Mouse (Mus musculus) forebrain, embryonic 14.5 days (tissue): Measurements from ENCODE around the gene Dennd2c. TPM values are rescaled to one million over a fixed set of nuclear protein-coding genes. Genes with fewer than 3 reads are reported as not detected.
"Not testable (repeated sequence)": the region's sequence is repeated elsewhere in the genome, so short reads cannot be mapped to it uniquely, and the experiment has no call there.

Source experiments
- ATAC-seq: fragments of 200-750 bp; cut with Nextera tagmentation; 2 replicates; pipeline ENCODE4 v1.8.0; 2017; ENCODE audit warnings: mild to moderate bottlenecking, moderate library complexity
- DNase-seq: peaks from one replicate; pipeline ENCODE4 v3.0.0-alpha.2; 2015; ENCODE audit warnings: low spot score
- H3K27ac ChIP-seq: fragments of 300-500 bp; sonication (generic); 2 replicates; pipeline ENCODE4 v1.5.1; 2014; ENCODE audit warnings: low read depth, mild to moderate bottlenecking, control low read depth, low read length, moderate library complexity
- H3K27me3 ChIP-seq: fragments of 300-500 bp; sonication (generic); replicated peaks from 2 replicates; pipeline ENCODE4 v1.6.1; 2014; ENCODE audit warnings: low read length, control low read depth, mixed read lengths; ENCODE audit not compliant: control insufficient read depth, insufficient read depth
- H3K36me3 ChIP-seq: fragments of 300-500 bp; sonication (generic); 2 replicates; pipeline ENCODE4 v1.6.1; 2014; ENCODE audit warnings: low read length, control low read depth; ENCODE audit not compliant: control insufficient read depth, insufficient read depth
- H3K4me1 ChIP-seq: fragments of 300-500 bp; sonication (generic); 2 replicates; pipeline ENCODE4 v1.6.1; 2014; ENCODE audit warnings: antibody characterized with exemption, low read length, control low read depth; ENCODE audit not compliant: control insufficient read depth, insufficient read depth
- H3K4me2 ChIP-seq: fragments of 300-500 bp; sonication (generic); 2 replicates; pipeline ENCODE4 v1.6.1; 2014; ENCODE audit warnings: mild to moderate bottlenecking, control low read depth, low read length
- H3K4me3 ChIP-seq: fragments of 300-500 bp; sonication (generic); 2 replicates; pipeline ENCODE4 v1.5.1; 2014; ENCODE audit warnings: low read depth, low read length, control low read depth
- H3K9ac ChIP-seq: fragments of 300-500 bp; sonication (generic); 2 replicates; pipeline ENCODE4 v1.6.1; 2014; ENCODE audit warnings: mild to moderate bottlenecking, low read length, control low read depth, moderate library complexity
- H3K9me3 ChIP-seq: fragments of 300-500 bp; sonication (generic); replicated peaks from 2 replicates; pipeline ENCODE4 v1.6.1; 2016; ENCODE audit warnings: low read length, control low read depth, mixed read lengths; ENCODE audit not compliant: control insufficient read depth
- whole genome bisulfite sequencing: fragments of 180-500 bp; shearing (Covaris S2); extraction: QIAGEN DNeasy Blood & Tissue Kit; methylation state at CpG from one replicate; pipeline ENCODE4 v1.1.7; 2014; 5-methylcytosine and 5-hydroxymethylcytosine counted together
- polyA plus RNA-seq: library from polyadenylated mRNA; unstranded; fragments of >200 nt; fragmentation: Nextera tagmentation; extraction: Ambion mirVana; gene quantifications from 2 replicates; pipeline ENCODE4 v1.2.1, GENCODE M21; 2014

Dennd2c gene
- polyA plus RNA-seq, 1 experiment from 2014 or later, result 0.88 TPM

DNA sequence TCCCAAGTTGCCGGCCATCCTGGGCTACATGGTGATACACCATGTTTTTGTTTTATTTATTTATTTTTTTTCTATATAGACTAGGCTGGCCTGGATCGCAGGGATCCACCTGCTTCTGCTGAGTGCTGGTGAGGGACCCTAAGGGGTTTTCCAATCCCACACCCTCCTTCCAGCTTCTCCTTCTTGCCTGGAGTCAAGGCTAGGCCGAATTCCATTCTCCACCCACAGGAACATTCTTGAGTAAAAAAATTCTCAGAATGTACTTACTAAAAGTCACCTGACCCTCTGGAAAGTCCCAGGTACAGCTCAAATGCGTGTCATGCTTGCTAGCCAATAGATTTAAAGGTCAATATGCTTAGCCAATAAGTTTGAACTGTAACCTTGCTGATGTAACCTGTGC, 89.8 kb downstream of the Dennd2c start:
- Histone ChIP-seq H3K9me3 (no peaks in the 10 kb centered on the region), H3K27me3 (no peaks in the 10 kb centered on the region), H3K9ac (no peak overlapping the region), H3K36me3 (no peaks in the 10 kb centered on the region), H3K27ac (no peak overlapping the region), H3K4me3 (no peak overlapping the region), H3K4me1 (no peaks in the 10 kb centered on the region), H3K4me2 (no peak overlapping the region)
- no peak for DNase-seq
- WGBS, result 86% methylated on average over 4 of the region's 4 CpGs
- no peak for ATAC-seq

DNA sequence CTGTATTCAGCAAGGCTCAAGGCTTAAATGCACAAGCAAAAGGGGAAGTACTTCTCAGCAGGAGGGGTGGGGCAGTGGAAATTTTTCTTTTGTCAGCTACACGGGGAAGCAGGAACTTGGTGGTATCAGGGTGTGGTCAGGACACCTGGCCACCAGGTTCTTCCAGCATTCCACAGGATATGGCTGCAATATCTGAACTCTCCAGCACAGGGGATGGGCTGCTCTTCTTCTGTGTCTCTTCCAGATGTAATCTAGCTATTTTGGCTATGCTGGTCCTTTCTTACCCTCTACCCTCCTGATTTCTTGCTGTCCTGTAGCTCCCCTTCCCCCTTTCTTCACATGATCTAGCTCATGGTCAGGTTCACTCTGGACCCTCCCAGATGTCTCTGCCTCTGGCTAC, 90.8 kb downstream of the Dennd2c start:
- H3K27me3 ChIP-seq, result no peaks in the 10 kb centered on the region
- H3K9me3 ChIP-seq, result no peaks in the 10 kb centered on the region
- no peak for ATAC-seq
- H3K4me1 ChIP-seq, result no peaks in the 10 kb centered on the region
- no peak overlapping the region for H3K27ac ChIP-seq
- 80% methylated on average over 1 of the region's 1 CpGs for WGBS
- H3K4me2 ChIP-seq, result no peak overlapping the region
- no peak for DNase-seq
- no peak overlapping the region for H3K4me3 ChIP-seq
- no peak overlapping the region for H3K9ac ChIP-seq
- H3K36me3 ChIP-seq, result no peaks in the 10 kb centered on the region

DNA sequence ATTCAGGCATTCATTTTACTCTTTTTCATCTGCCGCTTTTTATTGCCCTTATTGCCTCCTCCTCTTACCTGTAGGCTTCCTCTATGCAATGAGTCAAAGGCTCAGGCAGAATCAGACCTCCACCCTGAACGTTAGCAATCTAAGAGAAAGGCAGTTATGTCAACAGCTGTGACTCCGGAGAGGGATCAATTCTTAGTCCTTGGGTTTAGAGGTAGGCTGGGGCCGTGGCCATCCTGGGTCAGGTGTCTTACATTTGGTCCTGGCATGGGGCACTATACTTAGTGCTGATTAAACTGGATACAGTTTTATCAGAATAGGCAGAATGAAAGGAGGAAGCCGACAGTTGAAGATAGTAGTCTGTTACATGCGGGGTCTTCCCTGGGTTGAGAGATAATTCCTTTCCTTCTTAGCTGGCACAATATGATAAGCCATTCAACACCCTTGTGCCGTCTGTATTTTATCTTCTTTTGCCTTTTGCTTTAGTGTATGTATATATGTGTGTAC, 94.0 kb downstream of the Dennd2c start:
- H3K9me3 ChIP-seq, result no peaks in the 10 kb centered on the region
- DNase-seq (no peak), ATAC-seq (no peak)
- H3K27ac ChIP-seq, result no peak overlapping the region
- no peak overlapping the region for H3K4me3 ChIP-seq
- no peak overlapping the region for H3K9ac ChIP-seq
- H3K36me3 ChIP-seq, result no peaks in the 10 kb centered on the region
- no peak overlapping the region for H3K4me2 ChIP-seq
- 82% methylated on average over 7 of the region's 7 CpGs for WGBS
- H3K4me1 ChIP-seq, result no peaks in the 10 kb centered on the region
- H3K27me3 ChIP-seq, result no peaks in the 10 kb centered on the region

DNA sequence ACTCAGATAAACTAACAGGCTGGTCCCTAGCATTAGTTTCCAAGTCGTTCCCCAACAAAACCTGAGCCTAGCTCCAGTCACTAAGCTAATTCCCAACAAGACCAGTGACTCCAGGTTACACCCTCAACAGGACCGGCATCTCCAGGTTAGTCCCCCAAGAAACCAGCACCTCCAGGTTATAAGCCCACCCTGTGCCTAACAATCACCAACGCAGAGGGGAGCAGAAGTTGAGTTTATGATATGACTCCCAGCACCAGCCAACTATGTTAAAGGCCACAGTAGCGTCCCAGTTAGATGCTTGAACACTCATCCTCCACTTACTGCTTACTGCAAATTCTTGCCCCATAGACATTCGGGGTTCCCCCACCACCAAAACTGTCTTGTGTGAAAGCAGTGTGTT, 97.0 kb downstream of the Dennd2c start:
- ATAC-seq (no peak), DNase-seq (no peak)
- Histone ChIP-seq H3K4me2 (no peak overlapping the region), H3K4me1 (no peaks in the 10 kb centered on the region), H3K9me3 (no peaks in the 10 kb centered on the region), H3K4me3 (no peak overlapping the region), H3K36me3 (no peaks in the 10 kb centered on the region), H3K9ac (no peak overlapping the region), H3K27ac (no peak overlapping the region), H3K27me3 (no peaks in the 10 kb centered on the region)
- WGBS, result 92% methylated on average over 5 of the region's 5 CpGs

DNA sequence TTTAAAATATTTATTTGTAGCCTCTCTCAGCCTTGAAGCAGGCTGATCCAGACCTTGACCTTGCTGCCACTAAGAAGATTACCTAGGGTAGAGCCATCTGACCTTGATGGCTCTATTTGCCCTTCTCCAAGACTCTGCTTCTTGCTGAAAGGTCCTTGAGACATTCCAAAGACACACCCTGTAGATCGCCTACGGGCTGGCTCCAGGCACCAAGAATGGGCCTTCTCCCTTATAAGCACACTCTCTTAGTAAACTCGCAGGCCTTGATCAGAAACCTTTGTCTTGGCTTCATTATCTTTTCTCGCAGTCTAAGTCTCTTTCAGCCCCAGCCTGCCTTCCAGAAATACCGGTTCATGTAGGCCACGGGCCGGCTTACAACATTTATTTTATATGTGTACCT, 98.7 kb downstream of the Dennd2c start:
- H3K4me3 ChIP-seq, H3K9me3 ChIP-seq, H3K27ac ChIP-seq, H3K4me1 ChIP-seq, DNase-seq, H3K27me3 ChIP-seq, ATAC-seq, H3K9ac ChIP-seq, H3K4me2 ChIP-seq, H3K36me3 ChIP-seq: not testable (repeated sequence)
- WGBS, result 93% methylated on average over 7 of the region's 7 CpGs

DNA sequence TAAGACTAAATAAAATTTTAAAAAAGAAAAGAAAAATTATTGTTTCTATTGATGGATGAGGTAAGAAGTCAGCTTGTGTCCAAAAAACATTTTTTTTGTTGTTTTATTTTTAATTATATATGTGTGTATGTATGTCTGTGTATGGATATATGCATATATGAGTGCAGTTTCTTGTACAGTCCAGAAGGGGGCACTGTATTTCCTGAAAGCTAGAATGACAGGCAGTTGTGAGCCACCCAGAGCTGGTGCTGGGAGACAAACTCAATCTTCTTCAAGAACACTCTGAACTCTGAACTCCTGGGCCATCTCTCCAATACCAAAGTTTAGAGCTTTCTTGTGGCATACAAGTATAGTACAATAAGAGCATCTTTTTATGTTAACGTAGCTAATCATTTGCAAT, 101.2 kb downstream of the Dennd2c start:
- no peak overlapping the region for H3K27ac ChIP-seq

DNA sequence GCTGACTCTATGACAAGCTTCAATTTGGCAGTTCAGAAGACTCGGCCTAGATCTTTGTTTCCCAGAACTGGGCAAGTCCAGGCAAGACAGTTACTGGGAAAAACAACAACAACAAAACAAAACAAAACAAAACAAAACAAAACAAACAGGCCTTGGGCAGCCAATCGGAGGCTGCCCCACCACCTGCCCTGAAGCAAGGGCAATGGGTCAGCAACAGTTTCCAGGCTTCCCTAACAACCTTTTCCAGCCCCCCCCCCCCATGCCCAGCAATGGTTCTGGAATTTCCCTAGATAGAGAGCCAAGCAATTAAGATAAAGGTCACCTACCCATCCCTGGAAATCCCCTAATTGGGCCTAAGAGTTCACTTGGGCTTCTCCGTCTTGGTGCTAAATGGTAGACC, 102.0 kb downstream of the Dennd2c start:
- no peak overlapping the region for H3K4me3 ChIP-seq
- H3K27ac ChIP-seq, result no peak overlapping the region
- H3K36me3 ChIP-seq, result no peaks in the 10 kb centered on the region
- DNase-seq (no peak), ATAC-seq (no peak)
- no peak overlapping the region for H3K9ac ChIP-seq
- H3K9me3 ChIP-seq, result no peaks in the 10 kb centered on the region
- no peaks in the 10 kb centered on the region for H3K27me3 ChIP-seq
- H3K4me1 ChIP-seq, result no peaks in the 10 kb centered on the region
- WGBS, result 90% methylated on average over 3 of the region's 3 CpGs
- H3K4me2 ChIP-seq, result no peak overlapping the region

More for the DNA sequence above, 101.2 kb downstream of the Dennd2c start:
- Histone ChIP-seq H3K4me2 (no peak overlapping the region), H3K9ac (no peak overlapping the region), H3K36me3 (no peaks in the 10 kb centered on the region), H3K9me3 (no peaks in the 10 kb centered on the region), H3K4me3 (no peak overlapping the region), H3K27me3 (no peaks in the 10 kb centered on the region), H3K4me1 (no peaks in the 10 kb centered on the region)
- ATAC-seq, result no peak
- DNase-seq, result no peak
- WGBS, result 93% methylated on average over 1 of the region's 1 CpGs

DNA sequence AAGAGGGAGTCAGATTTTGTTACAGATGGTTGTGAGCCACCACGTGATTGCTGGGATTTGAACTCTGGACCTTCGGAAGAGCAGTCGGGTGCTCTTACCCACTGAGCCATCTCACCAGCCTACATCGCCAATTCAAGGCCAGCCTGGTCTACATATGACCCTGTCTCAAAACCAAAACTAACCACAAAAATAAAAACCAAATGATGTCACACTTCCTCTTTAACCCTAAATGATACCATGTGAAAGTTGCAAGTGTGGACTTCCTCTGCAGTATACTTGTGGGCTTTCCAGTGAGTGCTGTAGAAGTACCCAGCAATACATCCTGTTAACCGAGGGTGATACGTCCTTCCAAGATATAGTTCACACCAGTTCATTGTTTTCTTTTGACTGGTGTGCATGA, 104.0 kb downstream of the Dennd2c start:
- no peak overlapping the region for H3K9ac ChIP-seq
- no peaks in the 10 kb centered on the region for H3K27me3 ChIP-seq
- no peaks in the 10 kb centered on the region for H3K9me3 ChIP-seq
- no peaks in the 10 kb centered on the region for H3K4me1 ChIP-seq
- no peak overlapping the region for H3K4me3 ChIP-seq
- no peak overlapping the region for H3K4me2 ChIP-seq
- DNase-seq (no peak), ATAC-seq (no peak)
- 93% methylated on average over 6 of the region's 6 CpGs for WGBS
- H3K27ac ChIP-seq, result no peak overlapping the region
- no peaks in the 10 kb centered on the region for H3K36me3 ChIP-seq

DNA sequence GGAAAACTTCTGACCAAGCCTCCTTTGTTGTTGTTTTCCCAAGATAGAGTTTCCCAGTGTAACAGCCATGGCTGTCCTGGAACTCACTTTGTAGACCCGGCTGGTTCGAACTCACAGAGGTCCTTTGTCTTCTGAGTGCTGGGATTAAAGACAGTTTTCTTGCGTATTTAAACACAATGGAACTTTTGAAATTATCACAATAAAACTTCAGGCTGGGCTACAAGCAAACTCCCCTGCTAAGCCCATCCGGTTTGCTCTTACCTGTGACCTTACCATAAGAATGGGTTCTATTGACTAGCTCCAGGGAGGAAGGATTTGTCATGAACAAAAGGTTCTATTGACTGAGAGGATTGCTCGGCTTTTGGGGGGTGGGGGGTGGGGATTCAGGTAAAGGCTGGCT, 105.3 kb downstream of the Dennd2c start:
- 14% methylated on average over 5 of the region's 5 CpGs for WGBS
- no peak for ATAC-seq
- DNase-seq, result no peak
- Histone ChIP-seq H3K27ac (no peak overlapping the region), H3K27me3 (no peaks in the 10 kb centered on the region), H3K9ac (no peak overlapping the region), H3K4me1 (no peaks in the 10 kb centered on the region), H3K4me2 (no peak overlapping the region), H3K36me3 (no peaks in the 10 kb centered on the region), H3K4me3 (no peak overlapping the region), H3K9me3 (no peaks in the 10 kb centered on the region)
